Mouse (Mus musculus): ENCODE data around the gene Pcmtd2. TPM values are rescaled to one million over a fixed set of nuclear protein-coding genes. Genes with fewer than 3 reads are reported as not detected.
"Not testable (repeated sequence)": the region's sequence is repeated elsewhere in the genome, so short reads cannot be mapped to it uniquely, and the experiment has no call there.

Pcmtd2 gene
- polyA plus RNA-seq (2012; rRNA removed): 26.8 and 36.1 TPM in 2 replicates

DNA sequence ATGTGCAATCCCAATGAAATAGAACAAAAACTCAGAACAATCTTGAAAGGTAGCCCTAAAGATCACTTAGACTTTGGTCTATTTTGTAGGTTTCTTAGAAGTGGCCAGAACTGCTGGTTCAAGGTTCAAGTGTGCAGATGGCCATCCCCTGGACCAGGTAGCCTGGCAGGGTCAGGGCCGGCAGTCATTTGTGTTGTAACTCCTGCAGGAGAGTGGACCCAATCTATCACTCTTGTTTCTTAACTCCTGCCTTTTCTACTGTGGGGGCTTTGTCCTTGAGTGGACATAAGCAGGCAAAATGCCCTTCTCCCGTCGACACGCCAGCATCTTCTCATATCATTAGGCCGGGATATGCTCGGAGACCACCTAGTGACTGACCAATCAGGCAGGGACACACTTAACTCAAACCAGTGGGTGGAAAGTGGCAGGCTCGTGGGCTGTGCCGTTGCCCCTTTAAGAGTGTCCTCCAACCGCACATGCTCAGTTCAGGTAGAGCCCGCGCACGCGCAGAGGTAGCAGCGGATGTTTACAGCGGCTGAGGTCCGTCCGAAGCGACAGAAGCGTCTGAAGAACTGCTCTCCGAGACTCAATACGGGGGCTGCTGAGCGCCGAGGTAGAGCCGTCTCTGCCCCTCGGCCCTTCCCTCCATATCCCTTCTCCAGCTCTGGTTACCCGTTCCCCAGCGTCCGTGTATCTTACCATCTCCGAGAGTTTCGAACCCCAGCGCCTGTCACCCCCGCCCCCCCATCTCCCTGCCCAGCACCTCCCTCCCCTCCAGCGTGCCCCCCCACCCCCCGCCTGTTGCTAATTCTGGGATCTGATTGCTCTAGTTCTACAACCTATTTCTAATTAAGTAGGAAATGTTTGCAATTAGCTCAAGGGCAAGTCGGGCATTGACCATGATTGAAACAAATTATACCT is at the start of gene Pcmtd2:
TSS of gene Pcmtd2 (plus strand) at position 483 of the 921 bp plus-strand sequence.
- peak; percentile 36 for DNase-seq (ENCODE audit: low read depth)

DNA sequence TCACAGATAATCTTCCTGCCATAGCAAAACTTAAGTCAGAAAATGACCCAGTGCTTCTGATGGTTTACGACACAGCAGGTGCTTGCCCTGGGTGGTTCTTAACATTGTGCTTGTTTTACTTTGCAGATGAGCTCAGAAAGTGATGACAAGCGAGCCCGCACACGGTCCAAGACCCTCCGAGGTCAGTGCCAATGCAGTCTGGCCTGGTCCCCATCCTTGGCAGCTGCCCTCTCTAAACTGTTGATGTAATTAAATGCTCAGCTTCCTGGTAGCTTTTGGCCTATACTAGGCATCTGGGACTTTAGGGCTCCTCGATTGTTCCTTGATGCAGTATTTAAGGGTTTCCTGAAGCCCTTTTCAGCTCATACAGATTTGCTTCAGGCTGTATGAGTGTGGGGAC is 48.3 kb upstream of the Pcmtd2 start:
- DNase-seq (ENCODE audit: low read depth): no peak

DNA sequence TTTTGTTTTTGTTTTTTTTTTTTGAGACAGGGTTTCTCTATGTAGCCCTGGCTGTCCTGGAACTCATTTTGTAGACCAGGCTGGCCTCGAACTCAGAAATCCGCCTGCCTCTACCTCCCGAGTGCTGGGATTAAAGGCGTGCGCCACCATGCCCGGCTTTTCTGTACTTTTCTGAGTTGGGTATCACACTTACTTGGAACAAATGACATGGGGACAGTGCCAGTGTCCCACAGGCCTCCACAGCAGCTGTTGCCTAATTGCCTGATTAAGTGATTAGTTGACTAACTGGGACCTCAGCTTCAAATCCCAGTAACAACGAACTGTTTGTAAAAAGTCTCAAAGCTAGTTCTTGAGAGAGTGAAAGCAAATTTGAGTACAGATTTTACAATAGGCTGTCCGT is 44.5 kb upstream of the Pcmtd2 start:
- not testable (repeated sequence) for DNase-seq (ENCODE audit: low read depth)

DNA sequence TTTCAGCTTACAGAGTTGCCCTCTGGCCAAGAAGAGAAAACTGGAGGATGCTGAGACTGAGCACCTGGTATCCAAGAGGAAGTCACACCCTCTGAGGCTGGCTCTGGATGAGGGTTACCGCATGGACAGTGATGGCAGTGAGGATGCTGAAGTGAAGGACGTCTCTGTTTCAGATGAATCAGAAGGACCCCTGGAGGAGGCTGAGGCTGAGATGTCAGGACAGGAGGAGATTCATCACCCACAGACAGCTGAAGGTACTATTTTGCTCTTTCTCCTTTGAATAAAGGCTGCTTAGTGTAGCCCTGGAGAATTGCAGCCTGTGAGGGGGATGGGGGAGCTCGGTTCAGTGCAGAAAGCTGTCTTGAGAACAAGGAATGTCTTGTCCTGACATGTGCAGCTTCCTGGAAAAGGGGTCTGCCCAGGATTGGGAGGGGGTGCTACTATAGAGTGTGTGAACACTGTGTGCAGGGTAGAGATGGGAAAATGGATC is 42.0 kb upstream of the Pcmtd2 start:
- no peak for DNase-seq (ENCODE audit: low read depth)

DNA sequence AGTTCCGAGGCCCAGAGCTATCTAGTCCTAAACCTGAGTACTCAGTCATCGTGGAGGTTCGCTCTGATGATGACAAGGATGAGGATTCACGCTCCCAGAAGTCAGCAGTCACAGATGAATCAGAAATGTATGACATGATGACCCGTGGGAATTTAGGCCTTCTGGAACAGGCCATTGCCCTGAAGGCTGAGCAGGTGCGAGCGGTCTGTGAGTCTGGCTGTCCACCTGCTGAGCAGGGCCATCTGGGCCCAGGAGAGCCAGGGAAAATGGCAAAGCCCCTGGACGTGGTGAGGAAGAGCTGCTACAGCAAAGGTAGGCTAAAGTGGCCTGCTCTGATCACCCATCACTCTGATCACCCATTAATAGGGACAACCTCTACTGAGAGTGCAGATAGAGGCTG is 40.0 kb upstream of the Pcmtd2 start:
- no peak for DNase-seq (ENCODE audit: low read depth)

DNA sequence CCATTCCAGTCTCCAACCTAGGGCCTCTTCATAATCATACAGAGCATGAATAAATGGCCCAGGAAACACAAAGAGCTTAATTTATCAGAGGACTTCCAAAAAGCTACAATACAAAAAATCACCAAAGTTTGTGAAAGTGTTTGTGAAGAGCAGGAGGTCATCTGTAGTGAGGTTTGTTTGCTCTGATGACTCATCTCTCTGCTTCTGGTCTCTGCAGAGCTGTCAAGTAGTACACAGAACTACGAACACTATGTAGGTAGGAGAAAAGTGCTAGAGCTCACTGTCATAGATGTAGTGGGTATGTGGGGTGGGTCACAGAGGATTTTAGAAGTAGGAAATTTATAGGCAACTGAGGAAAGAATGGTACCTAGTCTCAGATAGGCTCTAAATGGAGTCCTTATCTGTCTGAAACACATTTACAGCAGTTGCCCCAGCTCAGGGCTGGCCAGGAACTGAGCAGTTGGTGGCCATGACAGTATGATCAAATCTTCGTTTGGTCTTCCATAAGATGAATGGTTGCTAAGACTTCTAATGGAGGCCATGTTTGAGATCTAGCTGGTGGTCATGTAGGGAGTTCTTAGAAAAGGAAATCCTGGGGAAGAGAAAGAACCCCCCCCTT is 8.5 kb upstream of the Pcmtd2 start:
- no peak for DNase-seq (ENCODE audit: low read depth)

DNA sequence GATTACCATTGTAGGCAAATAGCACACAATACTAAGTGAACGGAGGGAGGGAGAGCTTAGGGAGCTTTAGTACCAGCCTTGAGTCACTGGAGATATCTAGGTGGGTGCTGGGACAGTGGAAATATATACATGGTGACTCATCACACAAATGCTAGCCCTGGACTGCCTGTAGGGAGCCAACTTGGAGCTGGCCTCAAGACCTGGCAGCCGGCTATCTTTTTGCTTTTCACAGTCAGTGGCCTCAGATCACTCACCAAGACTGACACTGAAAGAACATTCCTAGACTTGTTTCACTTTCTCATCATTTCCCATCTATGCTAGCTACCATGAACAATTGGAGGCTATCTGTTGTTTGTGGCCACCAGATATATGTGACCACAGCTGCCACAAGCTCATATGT is 4.9 kb upstream of the Pcmtd2 start:
- no peak for DNase-seq (ENCODE audit: low read depth)

DNA sequence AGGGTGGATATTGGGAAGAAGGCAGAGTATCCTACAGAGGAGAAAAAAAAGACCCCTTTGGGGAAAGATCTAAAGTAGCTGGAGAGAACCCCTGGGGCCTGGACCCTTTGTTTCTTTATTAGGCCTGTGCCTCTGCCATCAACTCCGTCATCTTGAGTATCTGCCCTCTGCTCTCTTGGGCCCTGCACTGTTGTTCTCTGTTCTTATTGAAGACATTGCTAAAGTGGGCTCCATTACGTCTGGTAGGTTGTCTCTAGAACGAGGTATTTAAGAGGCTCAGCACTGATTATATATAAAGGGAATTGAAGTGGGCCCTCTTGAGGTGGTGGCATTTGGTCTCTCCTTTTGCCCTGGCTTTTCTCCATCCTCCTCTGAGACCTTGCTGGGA is 633 bp downstream of the Pcmtd2 start:
- DNase-seq (ENCODE audit: low read depth): no peak

DNA sequence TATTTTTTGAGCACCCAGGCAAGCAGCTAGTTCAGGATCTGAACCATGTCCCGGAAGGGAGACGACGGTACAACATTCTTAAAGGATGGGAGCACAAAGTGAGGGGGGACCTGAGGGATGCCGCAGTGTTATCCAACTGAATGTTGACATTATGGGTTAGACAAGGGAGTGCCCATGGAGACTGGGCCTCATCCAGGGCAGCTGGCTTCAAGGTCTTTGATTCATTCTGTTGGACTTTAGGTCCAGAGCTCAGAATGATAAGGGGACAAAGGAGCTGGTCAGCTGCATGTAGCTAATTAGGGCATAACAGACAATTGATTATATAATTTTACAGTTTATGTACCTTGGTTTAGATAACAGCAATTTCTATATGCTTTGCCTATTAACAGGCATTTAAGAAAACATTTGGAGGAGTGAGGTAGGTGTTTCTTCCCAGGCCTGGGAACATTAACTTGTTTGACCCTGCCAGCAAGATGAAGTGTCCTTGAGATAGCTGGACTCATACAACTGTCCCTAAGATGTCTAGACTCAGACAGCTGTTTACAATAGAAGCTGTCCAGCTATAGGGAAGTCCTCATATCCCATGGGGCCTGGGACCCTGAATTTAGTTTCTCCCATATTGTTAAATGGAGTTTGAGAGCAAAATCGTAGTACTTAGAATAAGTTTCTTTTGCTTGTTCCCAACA is 8.2 kb downstream of the Pcmtd2 start:
- no peak for DNase-seq (ENCODE audit: low read depth)

DNA sequence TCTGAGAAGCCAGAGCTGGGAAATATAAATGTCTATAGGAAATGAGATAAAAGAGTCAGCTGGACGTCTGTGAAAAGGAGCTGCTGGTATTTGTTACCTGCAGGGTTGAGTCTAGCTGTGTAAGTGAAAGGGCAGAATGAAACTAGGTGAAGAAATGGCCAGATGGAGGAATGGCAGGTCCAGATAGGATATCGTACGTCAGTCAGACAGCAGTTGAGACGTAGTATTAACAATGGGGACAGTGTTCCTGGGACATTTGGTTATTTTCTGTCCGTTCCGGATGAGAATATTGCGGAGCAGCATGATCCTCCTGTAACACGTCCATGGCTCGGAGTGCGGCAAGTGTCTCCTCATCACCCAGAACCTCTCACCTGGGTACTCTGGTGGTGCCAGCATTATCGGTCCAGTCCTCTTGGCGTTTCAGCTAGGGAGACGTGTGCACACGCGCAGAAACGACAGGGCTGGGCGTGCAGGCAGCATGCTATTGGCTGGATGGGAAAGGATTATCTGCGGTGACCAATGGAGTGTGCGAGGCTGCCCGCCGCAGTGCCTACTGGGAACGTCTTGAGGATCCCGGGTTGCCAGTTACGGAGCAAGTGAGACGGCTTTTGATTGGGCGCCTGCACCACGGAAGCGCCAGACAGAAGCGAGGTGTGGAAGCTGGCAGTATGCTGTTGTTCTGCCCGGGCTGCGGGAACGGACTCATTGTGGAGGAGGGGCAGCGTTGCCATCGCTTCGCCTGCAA is 26.3 kb downstream of the Pcmtd2 start, which contains the start of gene Polr3k:
TSS of gene Polr3k (plus strand) at position 547 of the 745 bp plus-strand sequence.
- peak; percentile 67 for DNase-seq (ENCODE audit: low read depth)

DNA sequence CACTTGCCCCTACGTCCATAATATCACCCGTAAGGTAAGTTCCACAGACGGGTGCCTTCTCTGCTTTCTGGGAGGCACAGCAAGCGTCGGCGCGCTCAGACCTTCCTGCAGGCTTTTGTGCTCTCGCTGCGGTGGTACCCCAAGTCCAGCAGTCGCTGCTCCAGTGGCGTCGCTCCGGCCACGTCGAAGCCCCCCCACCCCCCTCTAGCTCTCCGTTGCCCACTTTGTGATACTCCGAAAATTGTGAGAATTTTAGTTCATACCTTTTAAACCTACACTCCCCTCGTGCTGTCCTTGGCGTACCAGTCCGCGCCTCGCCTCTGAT is 26.8 kb downstream of the Pcmtd2 start:
- no peak for DNase-seq (ENCODE audit: low read depth)

DNA sequence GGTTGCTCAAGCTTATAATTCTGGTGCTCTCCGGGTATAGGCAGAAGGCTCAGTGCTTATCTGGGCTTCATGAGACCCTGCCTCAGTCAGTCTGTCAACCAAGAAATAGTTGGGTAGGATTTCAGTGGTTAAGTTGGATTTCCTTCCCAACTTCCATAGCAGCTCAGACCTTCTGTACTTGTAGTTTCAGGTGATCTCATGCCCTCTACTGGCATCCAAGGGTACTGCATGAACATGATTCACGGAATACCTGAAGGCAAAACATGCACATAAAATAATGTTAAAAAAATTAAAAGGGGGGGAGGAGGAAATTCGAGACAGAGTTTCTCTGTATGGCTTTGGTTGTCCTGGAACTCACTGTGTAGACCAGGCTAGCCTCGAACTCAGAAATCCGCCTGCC is 29.3 kb downstream of the Pcmtd2 start:
- no peak for DNase-seq (ENCODE audit: low read depth)

DNA sequence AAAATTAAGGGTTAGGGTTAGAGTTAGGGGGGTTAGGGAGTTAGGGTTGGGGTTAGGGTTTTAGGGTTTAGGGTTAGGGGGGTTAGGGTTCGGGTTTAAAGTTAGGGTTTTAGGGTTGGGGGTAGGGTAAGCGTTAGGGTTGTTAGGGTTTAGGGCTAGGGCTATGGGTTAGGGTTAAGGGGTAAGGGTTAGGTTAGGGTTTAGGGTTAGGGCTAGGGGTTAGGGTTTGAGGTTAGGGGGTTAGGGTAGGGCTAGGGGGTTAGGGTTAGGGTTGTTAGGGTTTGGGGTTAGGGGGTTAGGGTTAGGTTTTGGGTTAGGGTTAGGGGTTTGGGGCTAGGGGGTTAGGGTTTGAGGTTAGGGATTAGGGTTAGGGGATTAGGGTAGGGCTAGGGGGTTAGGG is 33.4 kb downstream of the Pcmtd2 start:
- no peak for DNase-seq (ENCODE audit: low read depth)

DNA sequence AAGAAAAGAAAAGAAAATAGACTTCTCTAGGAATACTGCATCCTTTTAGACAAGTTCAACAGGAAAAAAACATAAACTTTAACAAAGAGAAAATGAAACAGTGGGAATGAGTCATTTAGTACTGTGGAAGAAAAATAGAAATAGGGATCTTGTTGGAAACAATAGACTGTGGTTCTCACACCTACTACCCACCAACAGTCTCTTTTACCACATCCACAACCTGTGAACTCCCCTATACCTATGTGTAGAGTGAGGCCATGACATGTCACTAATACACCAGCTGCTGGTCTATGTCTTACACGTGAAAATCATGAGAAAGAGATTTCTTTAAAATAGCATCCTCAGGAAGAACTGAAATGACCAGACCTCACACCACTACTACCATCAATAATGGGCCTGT is 41.2 kb downstream of the Pcmtd2 start:
- DNase-seq (ENCODE audit: low read depth): no peak

DNA sequence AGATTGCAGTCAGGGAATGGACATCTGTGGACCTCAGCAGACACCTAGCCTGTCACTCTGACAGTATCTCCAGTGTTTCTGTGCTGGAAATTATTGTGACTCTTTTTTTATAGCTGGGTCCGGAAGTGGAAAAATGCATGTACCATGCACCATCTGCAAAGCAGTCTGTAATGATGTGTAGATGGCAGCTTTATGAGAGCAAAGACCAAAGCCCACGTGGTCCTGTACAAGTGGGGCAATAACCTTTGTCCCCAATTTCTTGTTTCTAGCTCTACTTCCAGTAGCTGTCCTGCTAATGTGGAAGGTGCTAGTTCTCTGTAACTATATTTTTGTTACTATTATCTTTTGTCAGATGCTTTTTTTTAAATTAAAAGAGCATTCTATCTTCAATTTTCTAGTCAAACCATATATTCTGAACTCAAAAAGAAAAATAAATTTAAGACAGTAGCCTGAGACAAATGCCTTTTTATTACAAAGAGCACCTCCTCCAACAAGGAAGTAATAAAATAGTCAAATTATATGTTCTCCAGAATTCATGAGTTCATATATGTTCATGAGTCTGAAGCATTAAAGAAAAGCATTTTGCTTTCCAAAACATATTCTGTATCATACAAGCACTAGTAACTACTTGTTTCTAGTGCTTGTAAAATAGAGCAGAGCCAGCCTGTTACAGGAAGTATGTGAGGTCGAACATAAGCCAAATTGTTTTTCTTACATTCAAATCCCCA is 45.5 kb downstream of the Pcmtd2 start:
- no peak for DNase-seq (ENCODE audit: low read depth)

Other genes with a start within 250 kb of the Pcmtd2 start
- gene Prpf6, start 246.0 kb upstream of the Pcmtd2 start, polyA plus RNA-seq (2012; rRNA removed): 28.2 and 34.0 TPM in 2 replicates
- gene Zfp512b, start 245.1 kb upstream of the Pcmtd2 start, polyA plus RNA-seq (2012; rRNA removed): 63.5 and 63.7 TPM in 2 replicates
- gene Samd10, start 238.6 kb upstream of the Pcmtd2 start, polyA plus RNA-seq (2012; rRNA removed): 54.5 and 62.2 TPM in 2 replicates
- not detected in 2 replicates for gene Gm29797, start 180.8 kb upstream of the Pcmtd2 start, polyA plus RNA-seq (2012; rRNA removed)
- 53.9 and 64.8 TPM in 2 replicates for gene Sox18, start 166.2 kb upstream of the Pcmtd2 start, polyA plus RNA-seq (2012; rRNA removed)
- 16.8 and 20.6 TPM in 2 replicates for gene Tcea2, start 157.5 kb upstream of the Pcmtd2 start, polyA plus RNA-seq (2012; rRNA removed)
- 47.1 and 76.5 TPM in 2 replicates for gene Rgs19, start 143.9 kb upstream of the Pcmtd2 start, polyA plus RNA-seq (2012; rRNA removed)
- gene Lkaaear1, start 139.4 kb upstream of the Pcmtd2 start, polyA plus RNA-seq (2012; rRNA removed): 0.39 and 1.7 TPM in 2 replicates
- 0.20 TPM in 2 replicates for gene Oprl1, start 122.8 kb upstream of the Pcmtd2 start, polyA plus RNA-seq (2012; rRNA removed)
- not detected in 2 replicates for gene Myt1, start 74.5 kb upstream of the Pcmtd2 start, polyA plus RNA-seq (2012; rRNA removed)
- 8.5 and 9.5 TPM in 2 replicates for gene Polr3k, start 26.5 kb downstream of the Pcmtd2 start, polyA plus RNA-seq (2012; rRNA removed)
- gene Gm14496, start 153.3 kb downstream of the Pcmtd2 start, polyA plus RNA-seq (2012; rRNA removed): not detected in 2 replicates

Measured in gonadal fat pad, adult 2 months (tissue).